Mouse (Mus musculus): ENCODE measurements around the gene Myo1d.

The Myo1d gene

DNA sequence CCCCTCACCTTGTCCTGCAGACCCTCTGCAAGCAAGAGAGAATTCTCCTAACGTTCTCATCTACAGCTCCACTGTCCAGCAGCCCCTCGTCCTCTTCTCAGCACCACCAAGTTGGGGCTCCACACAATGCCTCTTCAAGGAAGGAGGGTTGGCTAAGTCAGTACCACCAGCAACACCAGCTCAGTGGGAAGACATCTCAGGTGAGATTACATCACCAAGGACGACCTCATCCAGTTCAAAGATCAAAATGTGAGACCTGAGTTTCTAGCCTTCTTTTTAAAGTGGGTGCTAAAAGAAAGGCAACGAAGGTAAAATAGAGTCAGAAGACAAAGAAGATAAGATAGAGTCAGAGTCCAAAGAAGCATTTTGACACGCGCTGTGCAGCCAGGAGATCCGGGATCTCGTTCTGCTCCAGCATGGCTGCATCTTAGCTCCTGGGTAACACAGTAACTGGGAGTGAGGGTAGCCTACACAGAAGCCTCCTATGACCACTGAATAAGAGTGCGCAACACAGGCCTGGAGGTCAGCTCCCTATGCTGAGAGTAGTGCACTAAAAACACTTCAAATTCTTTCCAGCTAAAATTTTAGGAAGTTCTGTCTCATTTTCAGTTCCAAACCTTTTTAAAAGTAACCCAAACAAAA is 56.3 kb downstream of the Myo1d start:
- no peak for ATAC-seq (ENCODE audit: low TSS enrichment)

DNA sequence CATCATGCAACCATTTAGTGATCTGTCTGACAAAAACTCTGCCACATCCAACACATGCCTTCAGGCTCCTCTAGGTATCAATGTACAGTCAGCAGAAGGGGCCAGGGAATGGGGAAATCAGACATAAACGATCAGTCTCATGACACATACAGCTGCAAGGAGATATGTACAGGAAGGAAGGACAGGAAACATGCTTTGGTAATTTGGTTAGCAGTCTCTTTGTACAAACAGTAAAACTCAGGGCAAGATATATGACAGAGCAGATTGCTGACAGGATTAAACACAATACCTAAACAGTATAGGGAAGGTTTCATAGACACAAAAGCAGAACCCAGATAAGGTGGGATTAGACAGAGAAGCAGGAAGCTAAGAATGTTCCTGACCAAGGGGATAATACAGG is 60.8 kb downstream of the Myo1d start:
- ATAC-seq (ENCODE audit: low TSS enrichment), result no peak

- no peak for ATAC-seq (ENCODE audit: low TSS enrichment)
Observed at GRCm38 (mm10) chr11:80718036-80718435, 61.8 kb downstream of the Myo1d start.

DNA sequence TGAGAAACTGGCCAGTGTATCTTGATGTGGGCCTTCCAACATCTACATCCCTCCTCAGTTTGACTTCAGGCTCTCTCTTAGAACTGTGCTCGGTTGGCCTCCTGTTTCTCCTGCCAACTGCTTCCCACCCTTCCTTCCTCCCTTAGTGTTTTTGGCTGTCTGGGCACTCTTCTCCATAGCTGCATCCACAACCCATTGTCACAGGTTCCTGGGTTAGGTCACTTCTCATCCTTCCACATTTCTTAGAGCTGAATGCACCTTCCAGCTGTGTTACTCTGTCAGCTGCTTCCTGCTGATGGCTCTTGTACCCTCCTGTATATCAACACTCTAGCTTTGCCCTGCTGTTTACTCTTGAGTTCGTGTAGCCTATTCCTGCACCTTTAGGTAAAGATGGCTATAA is 64.7 kb downstream of the Myo1d start:
- no peak for ATAC-seq (ENCODE audit: low TSS enrichment)

DNA sequence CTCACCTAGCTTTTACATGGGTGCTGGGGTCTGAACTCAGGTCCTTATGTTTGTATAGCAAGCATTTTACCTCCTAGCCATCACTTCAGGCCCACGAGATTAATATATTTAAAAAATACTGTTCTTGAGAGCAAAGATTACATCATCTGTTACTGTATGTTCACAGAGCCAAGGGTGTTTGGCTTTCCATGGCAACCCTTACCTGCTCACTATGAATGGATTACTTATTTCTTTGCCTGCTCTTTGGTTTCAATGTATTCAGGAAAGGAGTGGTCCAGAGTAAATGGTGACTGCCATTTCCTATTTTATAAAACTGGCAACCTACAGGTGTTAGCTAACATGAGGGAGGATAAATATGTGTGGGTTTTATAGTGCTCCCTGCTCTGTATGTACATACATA is 66.1 kb downstream of the Myo1d start:
- ATAC-seq (ENCODE audit: low TSS enrichment), result no peak

GRCm38 (mm10) chr11:80712201-80712600 is 67.6 kb downstream of the Myo1d start:
- ATAC-seq (ENCODE audit: low TSS enrichment), result no peak

DNA sequence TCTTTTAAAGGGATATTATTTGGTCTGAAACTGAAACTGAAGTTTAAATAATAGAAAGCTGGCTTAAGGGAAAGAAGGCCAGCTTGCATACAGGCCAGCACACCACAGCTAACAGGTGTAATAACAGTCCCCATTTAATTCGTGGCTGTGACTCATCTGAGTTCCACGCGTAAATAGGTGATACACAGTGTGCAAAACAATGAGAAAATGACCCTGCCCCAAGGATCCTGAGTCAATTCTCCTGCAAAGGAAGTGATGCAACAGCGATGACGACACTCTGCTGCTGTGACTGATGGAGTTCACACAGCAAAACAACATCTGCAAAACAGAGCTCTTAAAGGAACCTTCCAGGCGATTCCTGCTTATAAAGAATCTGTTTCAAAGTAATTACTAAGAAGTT is 68.5 kb downstream of the Myo1d start:
- ATAC-seq (ENCODE audit: low TSS enrichment), result no peak

DNA sequence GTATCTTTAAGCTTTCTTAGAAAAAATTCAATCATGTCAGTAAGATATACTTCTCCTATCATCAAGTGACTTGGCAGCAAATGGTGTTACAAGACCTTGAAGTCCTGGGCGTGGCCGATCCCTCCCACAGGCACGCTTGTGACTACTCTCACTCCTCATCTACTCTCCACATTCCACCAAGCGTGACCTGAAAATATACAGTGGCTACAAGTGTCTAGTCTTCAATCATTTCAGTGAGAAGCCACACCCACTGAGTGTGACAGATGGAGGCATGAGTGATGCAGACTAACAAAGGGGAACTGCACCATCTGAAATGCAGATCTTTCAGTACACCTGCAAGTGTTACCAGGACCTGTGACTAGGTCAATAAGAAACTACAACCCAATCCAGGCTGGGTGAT is 79.2 kb downstream of the Myo1d start:
- ATAC-seq (ENCODE audit: low TSS enrichment), result no peak

GRCm38 (mm10) chr11:80698721-80699120 is 81.1 kb downstream of the Myo1d start:
- no peak for ATAC-seq (ENCODE audit: low TSS enrichment)

DNA sequence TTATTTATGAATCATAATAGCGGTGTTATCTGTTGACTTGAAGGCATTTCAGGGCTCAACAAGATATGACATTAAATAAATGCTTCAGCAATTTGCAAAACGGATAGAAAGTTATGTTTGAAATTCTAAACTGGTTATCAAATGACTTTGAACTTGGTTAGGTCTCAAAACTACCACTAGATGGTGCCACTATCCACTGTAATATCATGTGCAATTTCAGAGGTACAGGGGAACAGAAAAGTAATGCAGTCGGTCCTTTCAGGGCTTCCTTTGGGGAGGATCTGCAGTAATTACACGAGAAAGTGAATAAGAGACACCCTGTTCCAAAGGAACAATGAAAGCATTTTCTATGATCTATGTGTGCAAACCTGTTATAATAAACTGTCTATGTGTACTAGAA is 83.5 kb downstream of the Myo1d start:
- peak; percentile 62; the same call in 1 of the 2 replicates for ATAC-seq (ENCODE audit: low TSS enrichment)

- ATAC-seq (ENCODE audit: low TSS enrichment), result no peak
Observed at GRCm38 (mm10) chr11:80684603-80685002, 95.2 kb downstream of the Myo1d start.

DNA sequence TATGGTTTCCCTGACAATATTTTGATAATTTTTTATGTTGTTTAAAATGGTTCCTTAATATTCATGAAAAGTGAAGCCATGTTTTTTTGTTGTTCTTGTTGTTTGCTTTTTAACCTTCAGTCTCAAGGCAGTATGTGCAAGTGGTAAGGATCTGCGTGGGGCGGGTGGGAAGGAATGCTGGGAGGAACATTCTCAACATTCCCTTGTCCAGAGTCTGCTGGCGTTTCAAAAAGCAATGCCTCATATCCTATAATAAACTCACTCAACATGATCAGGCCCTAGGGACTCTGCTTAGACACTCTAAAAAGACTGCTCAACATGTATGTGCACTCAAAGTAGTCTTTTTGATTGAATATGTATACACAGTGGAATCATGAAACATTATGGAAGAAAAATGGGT is 97.1 kb downstream of the Myo1d start:
- ATAC-seq (ENCODE audit: low TSS enrichment), result no peak

GRCm38 (mm10) chr11:80673013-80673412 is 106.8 kb downstream of the Myo1d start:
- no peak for ATAC-seq (ENCODE audit: low TSS enrichment)

DNA sequence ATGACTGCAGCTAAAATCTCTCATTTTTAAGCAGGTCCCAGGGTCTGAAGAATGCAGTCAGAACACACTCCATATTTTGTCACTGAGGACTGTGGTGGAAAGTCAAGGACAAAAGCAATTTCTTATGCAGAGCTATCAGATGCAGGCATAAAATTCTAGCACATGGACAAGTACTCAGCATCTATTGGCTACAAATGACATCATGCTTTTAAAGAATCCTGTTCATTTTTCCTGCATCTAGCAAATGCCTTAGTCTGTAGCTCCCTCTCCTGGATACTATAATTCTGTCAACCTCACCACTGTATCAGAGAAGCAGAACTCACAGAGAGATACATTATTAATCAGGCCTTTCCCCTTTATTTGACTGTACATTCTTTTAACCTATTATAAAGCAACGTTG is 109.4 kb downstream of the Myo1d start:
- peak; percentile 90 for ATAC-seq (ENCODE audit: low TSS enrichment)

- ATAC-seq (ENCODE audit: low TSS enrichment), result peak; percentile 36
Observed at GRCm38 (mm10) chr11:80669934-80670333, 109.9 kb downstream of the Myo1d start.

DNA sequence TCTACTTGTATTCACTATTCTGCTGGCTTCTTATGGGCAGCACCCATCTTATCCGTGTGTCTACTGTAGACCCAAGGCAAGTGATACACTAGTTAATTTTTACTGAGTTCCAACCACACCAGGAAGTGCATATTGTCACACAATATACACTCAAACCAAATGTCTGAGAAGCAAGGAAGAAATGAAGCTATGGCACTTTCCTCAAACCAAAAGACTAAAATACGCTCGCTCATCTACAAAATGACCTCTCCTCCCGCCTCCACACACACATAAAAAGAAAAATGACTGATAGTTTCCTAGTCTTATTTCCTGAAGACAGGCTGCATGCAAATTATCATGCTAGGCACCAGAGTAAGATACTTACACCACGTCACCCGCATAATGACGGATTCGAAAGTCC is 113.6 kb downstream of the Myo1d start:
- no peak for ATAC-seq (ENCODE audit: low TSS enrichment)

- peak; percentile 78 for ATAC-seq (ENCODE audit: low TSS enrichment)
Observed at GRCm38 (mm10) chr11:80664261-80664660, 115.6 kb downstream of the Myo1d start.

GRCm38 (mm10) chr11:80645111-80645510 is 134.7 kb downstream of the Myo1d start:
- ATAC-seq (ENCODE audit: low TSS enrichment), result peak; percentile 94

DNA sequence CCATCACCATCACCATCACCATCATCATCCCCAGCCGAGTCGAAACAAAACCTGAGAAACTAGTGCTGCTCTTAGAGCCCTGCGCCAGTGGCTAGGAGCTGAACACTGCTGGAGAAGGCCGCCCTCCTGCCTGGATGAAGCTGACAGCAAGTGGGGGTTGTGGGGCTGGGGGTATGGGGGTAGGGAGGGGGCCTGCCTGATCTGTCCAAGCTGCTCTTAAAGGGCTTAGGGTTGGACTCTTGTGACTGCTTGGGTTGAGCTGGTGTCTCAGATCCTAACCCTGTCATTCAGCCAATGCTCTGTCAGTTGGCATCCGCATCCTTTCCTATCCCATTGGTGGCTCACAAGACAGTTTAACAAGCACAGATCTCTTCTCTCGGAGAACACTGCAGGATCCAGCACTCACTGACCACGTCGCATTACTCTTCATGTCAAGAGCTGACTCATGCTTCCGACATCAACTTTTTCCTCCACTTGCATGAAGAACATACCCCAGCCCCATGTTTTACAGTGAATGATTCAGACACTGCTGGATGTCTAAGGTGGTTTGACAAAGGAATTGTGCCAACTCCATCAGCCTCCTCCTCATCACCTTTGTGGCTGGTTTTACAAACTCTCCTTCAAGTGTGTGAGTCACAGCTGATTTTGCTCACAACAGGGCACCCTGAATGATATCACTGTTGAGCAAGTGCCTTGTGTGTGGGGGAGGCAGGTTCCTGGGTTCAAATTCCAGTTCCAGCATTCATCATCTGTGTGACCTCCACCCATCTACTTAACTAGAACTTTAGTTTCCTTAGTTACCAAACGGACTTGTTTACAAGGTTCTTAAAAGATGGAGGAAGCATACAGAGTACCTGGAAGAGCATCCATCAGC is 150.6 kb downstream of the Myo1d start:
- ATAC-seq (ENCODE audit: low TSS enrichment), result no peak; the same call in 1 of the 2 replicates

DNA sequence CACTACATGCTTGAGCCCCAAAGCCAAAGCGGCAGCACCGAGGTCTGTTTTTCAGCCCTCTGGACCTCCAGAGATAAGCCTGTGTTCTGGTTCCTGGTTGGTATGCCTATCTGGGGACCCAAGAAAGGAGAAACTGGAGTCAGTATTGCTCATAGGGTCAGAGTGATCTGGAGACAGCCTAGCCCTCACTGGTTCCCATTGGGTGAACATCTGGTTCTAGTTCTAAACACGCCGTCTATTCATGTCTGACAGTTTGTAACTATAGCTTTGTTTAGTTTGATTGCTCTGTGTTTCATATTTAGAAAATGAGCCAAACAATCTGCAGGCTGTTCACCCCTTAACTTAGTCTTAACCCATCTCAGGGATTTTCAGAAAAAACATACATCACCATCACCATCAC is 151.2 kb downstream of the Myo1d start:
- ATAC-seq (ENCODE audit: low TSS enrichment), result no peak

DNA sequence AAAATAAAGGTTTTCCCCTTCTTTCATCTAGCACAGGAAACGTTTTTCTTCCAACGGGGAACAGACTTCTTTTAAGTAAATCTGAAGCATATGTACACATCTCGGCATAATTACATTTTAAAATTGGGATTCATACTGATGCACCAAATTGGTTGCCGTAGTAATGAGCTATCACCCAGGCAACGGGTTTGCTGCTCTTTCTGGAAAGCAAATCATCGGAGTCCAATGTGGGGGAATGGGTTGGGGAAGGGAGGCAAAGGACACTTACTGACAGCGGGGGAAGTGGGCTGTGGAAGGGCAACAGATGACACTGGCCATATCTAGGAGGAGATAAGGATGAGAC is 156.8 kb downstream of the Myo1d start:
- peak; percentile 77; the same call in 1 of the 2 replicates for ATAC-seq (ENCODE audit: low TSS enrichment)

GRCm38 (mm10) chr11:80622233-80623037 is 157.4 kb downstream of the Myo1d start:
- ATAC-seq (ENCODE audit: low TSS enrichment), result no peak
